ENCODE assay signal across 7 mouse cellular contexts in the genomic region with DNA sequence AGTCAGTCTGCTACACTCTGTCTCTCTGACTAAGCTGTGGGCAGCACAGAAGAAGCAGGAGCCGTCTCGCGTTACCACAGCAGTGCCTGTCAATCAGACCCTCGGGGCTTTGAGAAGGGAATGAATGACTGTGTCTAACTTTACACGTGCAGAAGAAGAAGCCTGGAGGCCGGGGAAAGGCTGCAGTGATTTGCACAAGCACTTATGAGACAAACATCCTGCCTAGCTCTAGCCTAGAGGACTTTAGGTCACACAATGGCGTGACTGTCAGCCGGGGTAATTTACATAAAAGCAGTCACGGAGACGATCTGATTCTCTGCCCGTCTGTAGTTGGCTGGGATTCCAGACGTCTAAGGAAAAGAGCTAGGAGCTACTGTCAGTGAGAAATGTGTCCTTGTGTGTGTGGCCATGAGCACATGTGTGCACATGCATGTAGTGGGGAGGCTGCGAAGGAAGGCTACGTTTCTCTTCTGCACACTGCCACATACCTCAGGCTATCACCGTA.
DNase-seq lines count a peak whose midpoint lies in the region; ATAC-seq and TF ChIP-seq lines count a peak whose summit lies in the region.

No protein-coding gene starts in this region.

- ATAC-seq in inflammation-experienced regulatory T-cells, adult 6 months: no peak

- no peak for TF ChIP-seq POLR2A in brain, embryonic 14.5 days (IDR thresholded peaks at IDR 0.05; ENCODE audit: borderline replicate concordance, extremely low read depth, insufficient read depth, insufficient read length, poor library complexity, severe bottlenecking)

- TF ChIP-seq CTCF in brain, embryonic 14.5 days (IDR thresholded peaks at IDR 0.05; ENCODE audit: borderline replicate concordance, extremely low read depth, insufficient read depth, insufficient read length): no peak

- intact Hi-C loops in gastrocnemius, postnatal 36 days (cut with DNase I): no loop called here

- DNase-seq in Muller cell, postnatal 12 days (ENCODE audit: inconsistent ontology term): peak; percentile 16
- peak; percentile 88 for DNase-seq in brain, embryonic 14.5 days (ENCODE audit: low read depth)
- peak; percentile 23 to 33 for DNase-seq in gastrocnemius, postnatal 36 days
- peak; percentile 23 for DNase-seq in lung, postnatal 36 days
- no peak for DNase-seq in left cerebral cortex, adult 8-10 months (ENCODE audit: low spot score in 2 of 2)
- no peak for DNase-seq in urinary bladder, postnatal 14 days (ENCODE audit: low spot score)

Comparison
In these comparisons a context has a peak if more than half of its experiments do, and no peak if none do; other contexts are left out.
1. DNase-seq: peak in Muller cell, postnatal 12 days (single experiment), brain, embryonic 14.5 days (single experiment), gastrocnemius, postnatal 36 days (2 of 2) and lung, postnatal 36 days (single experiment); none in left cerebral cortex, adult 8-10 months (0 of 2) and urinary bladder, postnatal 14 days (single experiment).